Mouse (Mus musculus) cerebellum, adult 2 months (tissue): ENCODE measurements around the gene Inpp4a.

Experiments
- CTCF ChIP-seq: fragments of 200-500 bp; IDR thresholded peaks from 2 replicates; pipeline ENCODE4 v1.5.1; 2011; ENCODE audit warnings: low read depth, mild to moderate bottlenecking, control low read depth, low read length, moderate library complexity, borderline replicate concordance; ENCODE audit not compliant: insufficient read depth
- POLR2A ChIP-seq: fragments of 200-500 bp; IDR thresholded peaks from 2 replicates; pipeline ENCODE4 v1.6.1; 2011; ENCODE audit warnings: low read length, control low read depth, borderline replicate concordance; ENCODE audit not compliant: insufficient read depth

GRCm38 (mm10) chr1:37322690-37323089, 23.0 kb downstream of the Inpp4a start:
- TF ChIP-seq CTCF (no peak), POLR2A (no peak)
